Mouse (Mus musculus): ENCODE results near the gene Etnk1.

- no peak for TF ChIP-seq POLR2AphosphoS5 (IDR thresholded peaks at IDR 0.05; ENCODE audit: insufficient replicate concordance, low read depth, low read length)
- TF ChIP-seq CTCF (IDR thresholded peaks at IDR 0.05; ENCODE audit: low read depth, low read length): no peak
- no peak for TF ChIP-seq GATA1 (IDR thresholded peaks at IDR 0.05; ENCODE audit: borderline replicate concordance, low read length)
- TF ChIP-seq GATA2 (IDR thresholded peaks at IDR 0.05; ENCODE audit: borderline replicate concordance, low read depth, low read length): no peak
- no peak for TF ChIP-seq TAL1 (conservative IDR thresholded peaks at IDR 0.05; ENCODE audit: low read depth, low read length)
Measured at GRCm38 (mm10) chr6:143221245-143221644, 54.2 kb downstream of the Etnk1 start.
